Mouse (Mus musculus) hindbrain, embryonic 13.5 days (tissue): ENCODE measurements around the gene Olfr1348. TPM values are rescaled to one million over a fixed set of nuclear protein-coding genes. Genes with fewer than 3 reads are reported as not detected.
"Not testable (repeated sequence)": the region's sequence is repeated elsewhere in the genome, so short reads cannot be mapped to it uniquely, and the experiment has no call there.

Source experiments
- ATAC-seq: fragments of 200-750 bp; cut with Nextera tagmentation; 2 replicates; pipeline ENCODE4 v1.8.0; 2017; ENCODE audit warnings: moderate TSS enrichment; ENCODE audit not compliant: low FRiP score
- H3K27ac ChIP-seq: fragments of 300-500 bp; sonication (generic); 2 replicates; pipeline ENCODE4 v1.5.1; 2015; ENCODE audit warnings: inconsistent platforms, mild to moderate bottlenecking, moderate library complexity
- H3K27me3 ChIP-seq: fragments of 300-500 bp; sonication (generic); 2 replicates; pipeline ENCODE4 v1.6.1; 2015; ENCODE audit warnings: mild to moderate bottlenecking, inconsistent platforms
- H3K36me3 ChIP-seq: fragments of 300-500 bp; sonication (generic); 2 replicates; pipeline ENCODE4 v1.6.1; 2015; ENCODE audit warnings: mild to moderate bottlenecking, inconsistent platforms
- H3K4me1 ChIP-seq: fragments of 300-500 bp; sonication (generic); replicated peaks from 2 replicates; pipeline ENCODE4 v1.6.1; 2015; ENCODE audit warnings: inconsistent platforms
- H3K4me2 ChIP-seq: fragments of 300-500 bp; sonication (generic); 2 replicates; pipeline ENCODE4 v1.6.1; 2015; ENCODE audit warnings: inconsistent platforms, mild to moderate bottlenecking, moderate library complexity
- H3K4me3 ChIP-seq: fragments of 300-500 bp; sonication (generic); 2 replicates; pipeline ENCODE4 v1.5.1; 2015; ENCODE audit warnings: mild to moderate bottlenecking, inconsistent platforms
- H3K9ac ChIP-seq: fragments of 300-500 bp; sonication (generic); 2 replicates; pipeline ENCODE4 v1.6.1; 2015; ENCODE audit warnings: mild to moderate bottlenecking, inconsistent platforms
- H3K9me3 ChIP-seq: fragments of 300-500 bp; sonication (generic); 2 replicates; pipeline ENCODE4 v1.6.1; 2016; ENCODE audit warnings: inconsistent platforms
- WGBS: fragments of 180-500 bp; shearing (Covaris S2); methylation state at CpG from one replicate; pipeline ENCODE4 v1.1.7; 2015; 5-methylcytosine and 5-hydroxymethylcytosine counted together
- polyA plus RNA-seq: library from polyadenylated mRNA; unstranded; fragments of >200 nt; fragmentation: Nextera tagmentation; extraction: Ambion mirVana; gene quantifications from 2 replicates; pipeline ENCODE4 v1.2.1, GENCODE M21; 2015

Gene Olfr1348
- not detected in 2 replicates for polyA plus RNA-seq

- no peaks in the 10 kb centered on the region for H3K4me1 ChIP-seq
- no peaks in the 10 kb centered on the region for H3K36me3 ChIP-seq
- WGBS, result 94% methylated on average over 1 of the region's 1 CpGs
- H3K9ac ChIP-seq, result no peak within 1 kb of the TSS
- H3K4me2 ChIP-seq, result no peak within 1 kb of the TSS
- 0 out of 2 replicates have a peak, but pooled peaks cover 3% of the 10 kb centered on the region for H3K9me3 ChIP-seq
- H3K4me3 ChIP-seq, result no peak within 1 kb of the TSS
- H3K27ac ChIP-seq, result no peak within 1 kb of the TSS
- no peak for ATAC-seq
- no peaks in the 10 kb centered on the region for H3K27me3 ChIP-seq
These were observed at the start of gene Olfr1348 for GRCm38 (mm10) chr7:6508648-6509047. Gene Olfr1348, minus strand, starts transcription at chr7:6508748.

- no peaks in the 10 kb centered on the region for H3K27me3 ChIP-seq
- H3K4me2 ChIP-seq, result no peak overlapping the region
- no peaks in the 10 kb centered on the region for H3K4me1 ChIP-seq
- 68% methylated on average over 5 of the region's 5 CpGs for WGBS
- H3K4me3 ChIP-seq, result no peak overlapping the region
- peaks cover 3% of the 10 kb centered on the region; the same call in 1 of the 2 replicates for H3K9me3 ChIP-seq
- H3K27ac ChIP-seq, result no peak overlapping the region
- ATAC-seq, result no peak
- no peak overlapping the region for H3K9ac ChIP-seq
- no peaks in the 10 kb centered on the region for H3K36me3 ChIP-seq
These were observed 17.6 kb upstream of the Olfr1348 start for GRCm38 (mm10) chr7:6526141-6526540.

DNA sequence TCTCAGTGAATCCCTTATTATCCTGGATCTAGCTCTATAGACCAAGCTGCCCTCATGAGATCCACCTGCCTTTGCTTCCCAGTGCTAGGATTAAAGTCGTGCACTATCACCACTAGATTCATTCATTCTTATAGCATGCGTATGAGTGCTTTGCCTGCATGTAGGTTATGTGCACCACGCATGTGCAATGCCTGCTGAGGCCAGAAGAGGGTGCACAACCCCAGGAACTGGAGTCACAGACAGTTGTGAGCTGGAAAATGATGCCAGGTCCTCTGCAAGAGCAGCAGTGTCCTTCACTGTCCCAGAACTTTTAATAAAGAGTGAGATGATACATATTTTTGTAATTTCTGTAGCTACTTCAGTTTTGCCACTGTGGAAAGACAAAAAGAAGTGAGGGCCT lies 16.5 kb upstream of the Olfr1348 start:
- H3K36me3 ChIP-seq, result no peaks in the 10 kb centered on the region
- ATAC-seq, result no peak
- 66% methylated on average over 3 of the region's 3 CpGs for WGBS
- no peaks in the 10 kb centered on the region for H3K27me3 ChIP-seq
- H3K4me3 ChIP-seq, result no peak overlapping the region
- peaks cover 3% of the 10 kb centered on the region; the same call in 1 of the 2 replicates for H3K9me3 ChIP-seq
- no peak overlapping the region for H3K27ac ChIP-seq
- no peak overlapping the region for H3K9ac ChIP-seq
- no peaks in the 10 kb centered on the region for H3K4me1 ChIP-seq
- H3K4me2 ChIP-seq, result no peak overlapping the region

GRCm38 (mm10) chr7:6522850-6523249 lies 14.3 kb upstream of the Olfr1348 start, which contains the start of gene Olfr1349:
Gene Olfr1349, minus strand, starts transcription at chr7:6522950.
- 80% methylated on average over 5 of the region's 5 CpGs for WGBS
- no peak within 1 kb of the TSS for H3K9ac ChIP-seq
- no peaks in the 10 kb centered on the region for H3K4me1 ChIP-seq
- no peak within 1 kb of the TSS for H3K27ac ChIP-seq
- no peaks in the 10 kb centered on the region for H3K27me3 ChIP-seq
- H3K4me2 ChIP-seq, result no peak within 1 kb of the TSS
- no peak for ATAC-seq
- H3K4me3 ChIP-seq, result no peak within 1 kb of the TSS
- no peaks in the 10 kb centered on the region for H3K36me3 ChIP-seq
- peaks cover 3% of the 10 kb centered on the region; the same call in 1 of the 2 replicates for H3K9me3 ChIP-seq

- Histone ChIP-seq H3K9ac (no peak overlapping the region), H3K9me3 (peaks cover under 1% of the 10 kb centered on the region; the same call in 1 of the 2 replicates), H3K27me3 (no peaks in the 10 kb centered on the region), H3K4me1 (no peaks in the 10 kb centered on the region), H3K36me3 (no peaks in the 10 kb centered on the region), H3K4me2 (no peak overlapping the region), H3K4me3 (no peak overlapping the region), H3K27ac (no peak overlapping the region)
- no peak for ATAC-seq
- 40% methylated on average over 1 of the region's 1 CpGs for WGBS
These were observed 13.1 kb upstream of the Olfr1348 start for GRCm38 (mm10) chr7:6521666-6522065.

DNA sequence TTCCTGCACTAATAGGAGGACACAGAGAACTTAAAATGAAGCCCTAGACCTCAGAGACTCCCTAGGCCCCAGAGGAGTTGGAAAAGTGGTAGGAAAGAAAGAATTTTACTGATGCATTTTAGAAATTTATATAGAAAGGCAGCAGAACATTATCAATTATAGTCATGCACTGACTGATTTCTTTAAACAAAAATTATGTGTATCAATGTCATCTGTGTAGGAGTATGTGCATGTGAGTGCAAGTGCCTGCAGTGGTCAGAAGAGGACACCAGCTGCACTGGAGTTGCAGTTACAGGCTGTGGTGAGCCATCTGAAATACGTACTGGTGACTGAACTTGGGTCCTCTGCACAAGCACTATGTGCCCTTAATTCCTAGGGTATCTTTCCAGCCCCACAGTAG lies 8.9 kb downstream of the Olfr1348 start, which contains the start of gene Olfr1347:
Gene Olfr1347 (minus strand): TSS at position 101 of the 400 bp plus-strand sequence.
- no peak for ATAC-seq
- Histone ChIP-seq H3K4me1 (no peaks in the 10 kb centered on the region), H3K36me3 (no peaks in the 10 kb centered on the region), H3K4me3 (no peak within 1 kb of the TSS), H3K9ac (no peak within 1 kb of the TSS), H3K27me3 (no peaks in the 10 kb centered on the region), H3K4me2 (no peak within 1 kb of the TSS), H3K9me3 (0 out of 2 replicates have a peak, but pooled peaks cover 4% of the 10 kb centered on the region), H3K27ac (no peak within 1 kb of the TSS)
- WGBS, result 66% methylated on average over 1 of the region's 1 CpGs

DNA sequence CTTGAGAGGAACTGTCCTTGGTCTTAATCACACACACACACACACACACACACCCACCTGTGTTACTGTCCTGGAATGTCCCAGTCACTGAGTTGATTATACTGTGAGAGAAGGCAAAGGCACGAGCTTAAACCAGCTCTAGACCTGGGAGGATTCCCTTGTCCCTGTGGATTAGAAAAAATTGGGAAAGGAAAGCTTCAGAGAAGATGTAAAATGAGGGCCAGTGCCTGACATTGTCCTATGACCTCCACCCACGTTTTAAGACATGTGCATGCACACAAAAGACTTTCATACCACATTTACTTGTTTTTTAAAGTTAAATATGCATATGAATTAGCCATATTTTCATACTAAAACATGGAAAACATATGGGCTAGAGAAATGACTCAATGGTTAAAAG lies 21.7 kb downstream of the Olfr1348 start, which contains the start of gene Olfr5:
Gene Olfr5 (minus strand): TSS at position 101 of the 400 bp plus-strand sequence.
- H3K4me2 ChIP-seq, result no peak within 1 kb of the TSS
- H3K9me3 ChIP-seq, result no peaks in the 10 kb centered on the region
- no peaks in the 10 kb centered on the region for H3K36me3 ChIP-seq
- no peak within 1 kb of the TSS for H3K4me3 ChIP-seq
- no peak within 1 kb of the TSS for H3K27ac ChIP-seq
- no peaks in the 10 kb centered on the region for H3K4me1 ChIP-seq
- no peak within 1 kb of the TSS for H3K9ac ChIP-seq
- WGBS, result 52% methylated on average over 2 of the region's 2 CpGs
- no peaks in the 10 kb centered on the region for H3K27me3 ChIP-seq
- ATAC-seq, result no peak

DNA sequence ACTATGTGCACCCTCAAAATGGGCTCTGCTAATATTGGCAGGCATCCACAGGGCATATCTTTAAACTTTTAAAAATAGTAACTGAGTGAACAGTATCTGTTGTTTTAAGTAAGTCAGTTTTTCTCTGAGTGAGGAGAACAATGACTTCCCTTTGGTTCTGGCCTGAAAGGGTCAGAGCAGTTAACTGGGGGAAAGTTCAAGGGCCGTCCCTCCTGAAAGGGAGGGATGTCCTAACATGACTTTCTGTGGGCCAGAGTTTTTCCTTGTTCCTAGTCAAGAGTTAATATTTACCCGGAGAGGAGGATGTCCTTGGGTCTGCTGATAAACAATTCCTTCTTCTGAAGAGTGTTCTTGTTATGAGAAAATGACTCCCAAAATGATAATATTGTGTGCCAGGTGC lies 30.9 kb downstream of the Olfr1348 start:
- not testable (repeated sequence) for H3K4me3 ChIP-seq, H3K36me3 ChIP-seq, H3K27me3 ChIP-seq, H3K27ac ChIP-seq, H3K9ac ChIP-seq, ATAC-seq, H3K4me1 ChIP-seq, H3K4me2 ChIP-seq, H3K9me3 ChIP-seq
- 84% methylated on average over 2 of the region's 2 CpGs for WGBS

GRCm38 (mm10) chr7:6466951-6467350 lies 41.6 kb downstream of the Olfr1348 start, which contains the start of gene Olfr1346:
Gene Olfr1346, plus strand, starts transcription at chr7:6467101.
- Histone ChIP-seq H3K9me3 (no peaks in the 10 kb centered on the region), H3K4me3 (no peak within 1 kb of the TSS), H3K4me1 (no peaks in the 10 kb centered on the region), H3K27me3 (no peaks in the 10 kb centered on the region), H3K4me2 (no peak within 1 kb of the TSS), H3K36me3 (no peaks in the 10 kb centered on the region), H3K9ac (no peak within 1 kb of the TSS), H3K27ac (no peak within 1 kb of the TSS)
- ATAC-seq, result no peak

GRCm38 (mm10) chr7:6456399-6456798 lies 52.1 kb downstream of the Olfr1348 start:
- no peaks in the 10 kb centered on the region for H3K36me3 ChIP-seq
- 45% methylated on average over 3 of the region's 3 CpGs for WGBS
- H3K9me3 ChIP-seq, result no peaks in the 10 kb centered on the region
- H3K4me2 ChIP-seq, result no peak overlapping the region
- no peak overlapping the region for H3K27ac ChIP-seq
- no peak overlapping the region for H3K4me3 ChIP-seq
- H3K4me1 ChIP-seq, result no peaks in the 10 kb centered on the region
- no peak overlapping the region for H3K9ac ChIP-seq
- H3K27me3 ChIP-seq, result no peaks in the 10 kb centered on the region
- no peak for ATAC-seq

DNA sequence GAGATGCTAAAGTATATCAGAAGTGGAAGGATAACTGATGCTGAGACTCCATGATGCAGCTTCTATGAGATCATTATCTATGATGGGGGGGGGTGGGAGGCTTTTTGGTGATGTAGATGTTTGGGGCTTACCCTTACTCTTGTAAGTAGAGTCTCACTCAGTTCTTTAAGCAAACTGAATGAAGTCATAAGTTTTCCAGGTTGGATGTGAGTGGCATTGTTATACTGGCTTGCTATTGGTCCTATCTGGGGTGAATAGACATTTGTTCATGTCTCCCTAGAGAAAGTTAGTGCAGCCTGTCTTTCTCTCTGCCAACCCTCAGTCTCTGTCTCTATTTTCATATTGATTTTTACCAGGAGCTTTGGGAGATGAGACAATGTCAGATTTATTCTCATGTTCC lies 52.7 kb downstream of the Olfr1348 start, which contains the start of gene Olfr1336:
Gene Olfr1336 (plus strand): TSS at position 301 of the 400 bp plus-strand sequence.
- no peak for ATAC-seq
- no peak within 1 kb of the TSS for H3K9ac ChIP-seq
- no peak within 1 kb of the TSS for H3K27ac ChIP-seq
- H3K36me3 ChIP-seq, result no peaks in the 10 kb centered on the region
- H3K4me1 ChIP-seq, result no peaks in the 10 kb centered on the region
- no peaks in the 10 kb centered on the region for H3K9me3 ChIP-seq
- H3K4me3 ChIP-seq, result no peak within 1 kb of the TSS
- H3K4me2 ChIP-seq, result no peak within 1 kb of the TSS
- no peaks in the 10 kb centered on the region for H3K27me3 ChIP-seq
